Mouse (Mus musculus): ENCODE results near the gene Smad3. TPM values are rescaled to one million over a fixed set of nuclear protein-coding genes. Genes with fewer than 3 reads are reported as not detected.

Smad3 gene
- polyA plus RNA-seq, 1 experiment from 2014 or later, result 11.9 TPM

DNA sequence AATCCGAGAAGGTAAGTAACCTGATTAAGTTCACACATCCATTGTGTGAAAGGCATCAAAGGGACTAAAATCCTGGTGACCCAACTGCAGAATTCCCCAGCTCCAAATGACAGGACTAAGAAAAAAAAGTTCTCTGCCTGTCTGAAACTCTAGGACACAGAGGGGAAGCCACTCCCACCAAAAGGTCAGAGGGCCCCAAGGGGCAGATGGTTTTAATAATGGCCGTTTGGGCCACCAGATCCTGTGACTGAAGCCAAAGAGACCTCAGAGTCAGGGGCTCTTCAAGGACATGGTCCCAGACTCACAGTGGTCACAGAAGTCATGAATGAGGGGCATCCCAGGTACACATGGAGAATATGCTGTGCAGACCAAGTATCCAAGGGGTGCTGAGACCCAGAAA is 29.3 kb upstream of the Smad3 start:
- H3K4me3 ChIP-seq, result no peak overlapping the region
- H3K27ac ChIP-seq, result no peak overlapping the region
- H3K36me3 ChIP-seq, result no peaks in the 10 kb centered on the region
- WGBS, result 21% methylated on average over 2 of the region's 2 CpGs
- peaks cover 48% of the 10 kb centered on the region for H3K4me1 ChIP-seq (replicated peaks)
- H3K9ac ChIP-seq, result no peak overlapping the region
- no peak overlapping the region for H3K4me2 ChIP-seq
- no peak for ATAC-seq (ENCODE audit: low FRiP score)
- 0 out of 2 replicates have a peak, but pooled peaks cover 5% of the 10 kb centered on the region for H3K27me3 ChIP-seq
- H3K9me3 ChIP-seq, result no peaks in the 10 kb centered on the region

DNA sequence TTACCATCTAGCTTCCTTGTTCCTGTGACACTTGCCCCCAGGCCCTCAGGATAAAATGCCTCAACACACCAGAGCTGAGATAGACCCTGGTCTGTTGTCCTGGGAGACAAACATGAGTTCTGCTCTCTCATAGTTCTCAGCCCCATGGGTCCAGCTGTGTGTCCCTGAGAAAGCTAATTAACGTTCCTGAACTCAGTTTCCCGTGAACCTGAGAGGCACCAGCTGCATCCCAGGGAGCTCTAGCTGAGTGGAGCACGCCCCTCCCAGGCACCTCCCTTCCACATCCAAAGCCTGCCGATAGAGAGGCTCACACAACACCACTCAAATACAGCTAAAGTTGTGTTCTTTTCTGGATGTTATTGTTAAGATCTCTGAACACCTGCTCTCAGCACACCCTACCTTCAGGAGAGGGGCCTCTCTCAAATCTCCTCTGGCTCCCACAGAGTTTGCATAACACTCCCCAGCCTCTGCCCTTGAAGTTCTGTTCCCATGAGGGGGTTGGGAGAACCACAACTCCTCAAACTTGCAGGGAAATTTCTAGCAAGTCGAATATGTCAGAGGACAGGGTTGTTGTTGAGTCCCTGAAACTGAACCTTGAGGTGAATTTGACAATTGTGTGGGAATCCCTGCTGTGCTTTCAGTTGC is 28.4 kb upstream of the Smad3 start:
- Histone ChIP-seq H3K27ac (no peak overlapping the region), H3K9me3 (no peaks in the 10 kb centered on the region), H3K36me3 (no peaks in the 10 kb centered on the region), H3K9ac (no peak overlapping the region), H3K4me3 (no peak overlapping the region), H3K4me2 (no peak overlapping the region), H3K27me3 (0 out of 2 replicates have a peak, but pooled peaks cover 6% of the 10 kb centered on the region), H3K4me1 (replicated peaks) (peaks cover 40% of the 10 kb centered on the region)
- no peak for ATAC-seq (ENCODE audit: low FRiP score)
- 15% methylated on average over 5 of the region's 5 CpGs for WGBS

DNA sequence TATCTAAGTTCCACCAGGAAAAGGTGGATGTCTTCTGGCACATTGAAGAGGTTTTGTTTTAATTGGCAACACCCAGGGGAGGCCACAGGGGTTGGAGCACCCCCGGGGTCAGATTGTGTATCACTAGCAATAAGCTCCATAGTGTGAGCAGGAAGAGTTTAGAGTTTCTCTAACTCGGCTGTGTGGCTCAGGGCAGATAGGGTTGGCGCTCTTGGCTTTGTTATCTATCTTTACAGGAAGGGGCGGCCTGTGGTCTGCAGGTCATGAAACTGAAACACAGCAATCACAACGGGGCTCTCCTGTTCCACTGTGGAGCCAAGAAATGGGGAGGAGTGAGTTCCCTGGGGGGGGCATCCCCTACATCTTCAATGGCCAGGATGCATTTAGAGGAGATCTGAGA is 27.7 kb upstream of the Smad3 start:
- Histone ChIP-seq H3K27ac (no peak overlapping the region), H3K27me3 (0 out of 2 replicates have a peak, but pooled peaks cover 7% of the 10 kb centered on the region), H3K36me3 (no peaks in the 10 kb centered on the region), H3K9ac (no peak overlapping the region), H3K4me2 (no peak overlapping the region), H3K4me1 (replicated peaks) (peaks cover 40% of the 10 kb centered on the region), H3K4me3 (no peak overlapping the region), H3K9me3 (no peaks in the 10 kb centered on the region)
- WGBS, result 67% methylated on average over 5 of the region's 5 CpGs
- ATAC-seq (ENCODE audit: low FRiP score), result no peak

DNA sequence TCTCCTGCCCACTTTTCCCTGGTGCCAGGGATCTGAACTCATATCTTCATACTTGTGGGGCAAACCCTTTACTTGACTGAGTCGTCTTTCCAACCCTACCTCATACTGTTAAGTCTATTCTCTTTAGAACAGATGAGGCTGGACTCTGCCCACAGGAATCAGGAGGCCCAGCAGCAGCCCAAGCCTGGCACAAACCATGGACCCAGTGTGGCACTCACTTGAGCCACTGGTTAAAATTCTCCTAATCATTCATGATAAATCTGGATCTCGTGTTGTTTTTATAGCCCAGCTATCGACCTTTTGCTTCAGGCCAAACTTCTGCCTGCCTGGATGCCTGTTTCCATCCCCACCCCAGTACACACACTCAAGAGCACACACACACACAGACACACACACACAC is 26.8 kb upstream of the Smad3 start:
- H3K9me3 ChIP-seq, result no peaks in the 10 kb centered on the region
- H3K4me3 ChIP-seq, result no peak overlapping the region
- no peak overlapping the region for H3K9ac ChIP-seq
- no peak overlapping the region for H3K4me2 ChIP-seq
- H3K27ac ChIP-seq, result 0 out of 2 replicates have a peak overlapping the region, but pooled peaks have one; percentile 19
- 86% methylated on average over 3 of the region's 3 CpGs for WGBS
- H3K27me3 ChIP-seq, result 0 out of 2 replicates have a peak, but pooled peaks cover 9% of the 10 kb centered on the region
- H3K36me3 ChIP-seq, result no peaks in the 10 kb centered on the region
- H3K4me1 ChIP-seq (replicated peaks), result peaks cover 44% of the 10 kb centered on the region
- no peak for ATAC-seq (ENCODE audit: low FRiP score)

DNA sequence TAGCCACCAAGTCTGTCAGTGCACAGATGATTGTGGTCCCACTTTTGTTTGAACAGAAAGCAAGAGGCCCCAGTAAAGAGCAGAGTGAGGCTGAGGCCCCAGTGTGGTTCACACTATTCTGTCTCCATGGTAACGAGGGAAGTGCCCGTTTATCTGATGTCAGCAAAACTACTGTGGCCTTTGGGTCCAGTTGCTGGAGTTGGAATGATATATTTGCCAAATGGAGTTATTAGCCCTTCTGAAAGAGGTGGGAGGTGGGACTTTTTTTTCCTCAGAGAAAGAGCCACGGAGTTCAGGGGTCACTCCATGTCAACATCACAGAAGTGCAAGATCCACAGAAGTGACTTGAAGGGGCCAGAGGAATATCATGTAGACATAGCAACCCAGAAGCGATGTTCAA is 24.9 kb upstream of the Smad3 start:
- 0 out of 2 replicates have a peak, but pooled peaks cover 10% of the 10 kb centered on the region for H3K27me3 ChIP-seq

DNA sequence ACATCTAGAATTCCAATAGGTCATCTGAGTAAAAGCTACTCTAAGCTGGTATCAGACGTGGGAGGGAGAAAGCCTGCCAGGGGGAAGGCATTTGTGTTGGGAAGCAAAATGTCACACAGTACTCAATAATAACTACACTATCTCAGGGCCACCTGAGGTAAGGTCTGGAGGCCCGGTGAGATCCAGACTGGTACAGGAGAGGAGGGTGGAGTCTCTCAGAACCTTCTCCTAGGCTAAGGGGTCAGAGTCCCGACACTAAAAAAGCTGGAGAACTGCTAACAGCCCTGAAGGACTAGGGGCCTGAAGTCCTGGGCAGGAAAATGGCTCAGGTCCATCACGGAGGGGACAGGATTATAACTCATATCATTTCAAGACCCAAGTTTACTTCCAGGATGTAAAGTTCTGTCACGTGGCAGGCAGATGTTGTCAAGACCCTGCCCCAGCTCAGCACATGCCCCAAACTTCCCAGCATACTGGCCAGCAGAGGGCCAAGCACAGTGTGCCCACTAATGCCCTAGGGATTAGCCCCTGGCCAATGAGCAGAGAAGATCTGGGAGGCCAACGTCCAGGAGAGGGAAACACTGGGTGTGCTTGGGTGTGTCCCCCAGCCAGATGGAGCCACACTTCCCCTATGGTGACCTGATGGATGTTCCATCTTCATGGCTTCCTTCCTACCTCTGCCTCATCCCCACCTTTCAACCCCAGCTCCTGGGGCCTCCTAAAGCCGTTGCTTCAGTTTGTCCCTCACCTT is 24.1 kb upstream of the Smad3 start:
- 85% methylated on average over 7 of the region's 7 CpGs for WGBS
- Histone ChIP-seq H3K4me1 (replicated peaks) (peaks cover 34% of the 10 kb centered on the region), H3K36me3 (no peaks in the 10 kb centered on the region), H3K4me2 (no peak overlapping the region), H3K4me3 (no peak overlapping the region), H3K9me3 (no peaks in the 10 kb centered on the region), H3K27me3 (0 out of 2 replicates have a peak, but pooled peaks cover 10% of the 10 kb centered on the region), H3K9ac (no peak overlapping the region), H3K27ac (no peak overlapping the region)
- no peak for ATAC-seq (ENCODE audit: low FRiP score)

More for the DNA sequence above, 24.9 kb upstream of the Smad3 start:
- H3K9me3 ChIP-seq, result no peaks in the 10 kb centered on the region
- H3K4me2 ChIP-seq, result no peak overlapping the region
- peaks cover 40% of the 10 kb centered on the region for H3K4me1 ChIP-seq (replicated peaks)
- no peaks in the 10 kb centered on the region for H3K36me3 ChIP-seq
- ATAC-seq (ENCODE audit: low FRiP score), result no peak
- H3K27ac ChIP-seq, result no peak overlapping the region
- H3K9ac ChIP-seq, result no peak overlapping the region
- 11% methylated on average over 4 of the region's 4 CpGs for WGBS
- no peak overlapping the region for H3K4me3 ChIP-seq

DNA sequence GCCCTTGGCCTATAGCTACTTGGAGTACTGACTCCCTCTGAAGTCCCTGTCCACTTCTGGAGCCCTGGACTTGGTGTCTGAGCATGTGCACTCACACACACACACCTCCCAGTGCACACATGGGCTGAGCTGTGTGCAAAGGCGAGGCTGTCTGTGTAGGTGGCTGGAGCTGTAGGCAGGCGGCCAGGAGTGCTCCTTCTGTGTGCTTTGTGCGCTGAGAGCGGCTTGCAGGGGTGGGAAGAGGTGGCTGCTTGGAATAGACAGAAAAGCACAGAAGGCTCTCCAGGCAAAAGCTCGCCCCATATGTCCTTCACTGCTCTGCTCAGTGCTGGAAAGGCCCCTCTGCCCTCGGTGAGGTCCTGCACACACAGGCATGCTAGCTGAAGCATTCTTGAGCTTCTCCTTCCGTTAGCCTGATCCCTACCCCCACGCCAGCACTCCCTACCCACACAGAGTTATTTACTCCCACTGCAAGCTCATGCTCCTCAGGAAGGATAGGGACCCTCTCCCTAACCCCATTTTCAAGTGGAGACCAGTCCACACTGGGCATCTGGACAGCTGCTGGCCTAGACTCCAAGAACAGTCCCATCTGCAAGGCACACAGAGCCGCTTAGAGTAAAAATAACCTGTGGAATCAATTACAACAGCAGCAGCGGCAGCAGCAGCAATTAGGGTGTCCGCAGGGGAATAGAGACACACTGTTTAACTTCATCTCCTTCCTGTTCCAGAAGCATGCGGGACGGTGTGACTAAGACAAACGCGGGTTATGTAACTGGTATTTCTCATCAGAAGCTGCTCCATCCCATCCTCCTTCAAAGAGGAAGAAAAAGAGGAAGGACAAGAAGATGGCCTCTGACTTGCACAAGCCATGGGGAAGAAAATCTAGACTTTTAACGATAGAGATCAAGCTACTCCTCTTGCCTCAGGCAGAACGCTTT is 22.4 kb upstream of the Smad3 start:
- Histone ChIP-seq H3K4me3 (no peak overlapping the region), H3K9ac (0 out of 2 replicates have a peak overlapping the region, but pooled peaks have one; percentile 8), H3K4me1 (replicated peaks) (peaks cover 23% of the 10 kb centered on the region), H3K27me3 (0 out of 2 replicates have a peak, but pooled peaks cover 10% of the 10 kb centered on the region), H3K36me3 (no peaks in the 10 kb centered on the region), H3K9me3 (no peaks in the 10 kb centered on the region), H3K4me2 (no peak overlapping the region), H3K27ac (no peak overlapping the region)
- WGBS, result 57% methylated on average over 17 of the region's 17 CpGs
- no peak for ATAC-seq (ENCODE audit: low FRiP score)

DNA sequence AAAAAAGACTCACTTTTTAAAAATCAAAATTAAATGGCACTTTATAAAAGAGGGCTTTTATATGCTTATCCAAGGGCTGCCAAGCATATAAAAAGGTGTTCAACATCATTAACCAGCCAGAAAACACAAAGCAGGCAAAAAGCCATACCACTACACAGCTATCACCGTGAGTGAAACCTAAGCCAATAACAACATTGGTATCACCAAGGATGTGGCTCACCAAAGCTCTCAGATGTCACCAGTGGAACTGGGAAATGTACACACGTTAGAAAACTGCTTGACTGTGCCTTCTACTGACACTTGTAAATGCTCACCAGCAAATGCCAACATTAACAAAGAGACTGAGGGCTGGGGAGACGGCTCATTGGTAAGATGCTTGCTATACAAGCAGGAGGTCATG is 18.9 kb upstream of the Smad3 start:
- 71% methylated on average over 3 of the region's 3 CpGs for WGBS
- ATAC-seq (ENCODE audit: low FRiP score), result no peak

DNA sequence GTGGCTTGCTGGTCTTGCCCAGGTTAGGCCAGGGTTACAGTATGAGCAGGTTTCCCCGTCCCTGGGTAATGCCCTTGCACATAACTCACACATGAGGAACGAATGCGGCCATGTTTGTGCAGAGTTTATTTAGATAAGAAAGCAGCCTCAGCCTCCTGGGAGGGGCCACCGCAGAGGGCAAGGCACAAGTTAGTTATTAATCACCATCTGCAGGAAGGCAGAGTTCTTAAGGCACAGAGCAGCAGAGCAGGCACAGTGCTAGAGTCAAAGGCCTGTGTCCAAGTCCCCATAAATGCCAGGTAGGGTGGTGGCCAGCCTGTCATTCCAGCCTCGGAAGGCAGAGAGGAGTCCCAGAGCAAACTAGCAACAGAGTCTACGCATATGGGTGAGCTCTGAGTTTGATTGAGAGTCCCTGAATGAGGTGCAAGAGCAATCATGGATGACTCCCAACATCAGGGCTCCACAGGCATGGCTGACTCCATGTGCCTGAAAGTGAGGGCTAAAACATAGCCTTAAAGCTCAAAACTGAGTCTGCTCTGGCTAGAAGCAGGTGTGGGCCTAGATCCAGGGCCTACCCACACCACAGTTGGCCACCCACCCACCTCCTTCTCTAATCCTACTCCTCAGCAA is 17.2 kb upstream of the Smad3 start:
- Histone ChIP-seq H3K4me2 (no peak overlapping the region), H3K27ac (no peak overlapping the region), H3K27me3 (0 out of 2 replicates have a peak, but pooled peaks cover 6% of the 10 kb centered on the region), H3K9ac (no peak overlapping the region), H3K9me3 (no peaks in the 10 kb centered on the region), H3K4me1 (replicated peaks) (peaks cover 15% of the 10 kb centered on the region), H3K36me3 (no peaks in the 10 kb centered on the region), H3K4me3 (no peak overlapping the region)
- 86% methylated on average over 6 of the region's 6 CpGs for WGBS
- ATAC-seq (ENCODE audit: low FRiP score), result no peak

More for the DNA sequence above, 18.9 kb upstream of the Smad3 start:
- H3K4me3 ChIP-seq, result no peak overlapping the region
- peaks cover 18% of the 10 kb centered on the region for H3K4me1 ChIP-seq (replicated peaks)
- 0 out of 2 replicates have a peak, but pooled peaks cover 10% of the 10 kb centered on the region for H3K27me3 ChIP-seq
- H3K36me3 ChIP-seq, result no peaks in the 10 kb centered on the region
- H3K4me2 ChIP-seq, result no peak overlapping the region
- no peak overlapping the region for H3K9ac ChIP-seq
- H3K27ac ChIP-seq, result no peak overlapping the region
- no peaks in the 10 kb centered on the region for H3K9me3 ChIP-seq

DNA sequence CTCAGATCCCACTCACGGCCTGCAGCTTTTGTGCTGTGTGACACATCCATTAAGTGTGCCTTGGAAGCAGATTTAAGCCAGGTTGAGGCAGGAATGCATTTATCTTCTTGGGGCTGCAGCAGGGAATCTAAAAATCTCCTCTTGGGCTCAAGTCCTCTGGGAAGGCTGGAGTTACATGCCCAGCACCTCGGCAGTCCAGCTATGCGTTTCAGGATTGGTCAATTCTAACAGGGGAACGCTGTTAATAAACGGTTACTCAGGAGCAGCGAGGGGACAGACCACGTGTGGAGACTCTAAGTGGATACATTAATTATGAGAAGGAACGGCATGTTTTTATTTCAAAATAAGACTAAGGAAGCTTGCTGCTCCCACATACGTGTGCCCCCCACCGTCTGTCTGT is 14.7 kb upstream of the Smad3 start:
- H3K9ac ChIP-seq, result no peak overlapping the region
- no peak overlapping the region for H3K27ac ChIP-seq
- H3K27me3 ChIP-seq, result no peaks in the 10 kb centered on the region
- whole genome bisulfite sequencing, result 54% methylated on average over 10 of the region's 10 CpGs
- H3K9me3 ChIP-seq, result no peaks in the 10 kb centered on the region
- no peak overlapping the region for H3K4me2 ChIP-seq
- H3K4me1 ChIP-seq (replicated peaks), result peaks cover 13% of the 10 kb centered on the region
- no peak overlapping the region for H3K4me3 ChIP-seq
- ATAC-seq (ENCODE audit: low FRiP score), result no peak
- H3K36me3 ChIP-seq, result no peaks in the 10 kb centered on the region

DNA sequence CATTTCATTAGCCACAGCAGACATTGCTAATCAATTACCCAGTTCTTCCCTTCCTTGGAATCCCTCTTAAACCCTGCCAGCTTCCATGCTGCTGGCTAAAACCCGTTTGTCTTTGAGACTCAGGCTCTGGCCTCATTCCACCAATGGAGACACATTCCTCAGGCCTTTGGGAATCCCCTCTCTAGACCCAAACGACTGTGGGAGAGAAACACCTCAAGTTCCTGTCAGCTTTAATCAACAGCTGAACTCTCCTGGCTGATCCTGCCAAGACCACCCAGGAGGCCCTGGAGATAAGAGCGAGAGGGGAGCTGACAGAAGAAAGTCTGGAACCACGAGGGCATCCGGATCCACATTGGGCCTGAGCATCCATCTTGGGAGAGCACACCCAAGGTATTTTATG is 13.9 kb upstream of the Smad3 start:
- no peak overlapping the region for H3K4me3 ChIP-seq
- H3K4me1 ChIP-seq (replicated peaks), result peaks cover 13% of the 10 kb centered on the region
- no peaks in the 10 kb centered on the region for H3K27me3 ChIP-seq
- WGBS, result 63% methylated on average over 5 of the region's 5 CpGs
- no peaks in the 10 kb centered on the region for H3K36me3 ChIP-seq
- ATAC-seq (ENCODE audit: low FRiP score), result no peak
- H3K27ac ChIP-seq, result no peak overlapping the region
- no peak overlapping the region for H3K9ac ChIP-seq
- H3K4me2 ChIP-seq, result no peak overlapping the region
- no peaks in the 10 kb centered on the region for H3K9me3 ChIP-seq

All from hindbrain, embryonic 13.5 days (tissue).